Mouse (Mus musculus): ENCODE measurements around the gene Tfpi. TPM values are rescaled to one million over a fixed set of nuclear protein-coding genes. Genes with fewer than 3 reads are reported as not detected.
"Not testable (repeated sequence)": the region's sequence is repeated elsewhere in the genome, so short reads cannot be mapped to it uniquely, and the experiment has no call there.

Tfpi gene
- polyA plus RNA-seq, 1 experiment from 2014 or later: 12.4 TPM

- H3K27me3 ChIP-seq (ENCODE audit: control insufficient read depth, insufficient read depth, low read length): no peaks in the 10 kb centered on the region
- DNase-seq (ENCODE audit: low spot score) (no peak), ATAC-seq (ENCODE audit: insufficient number of reproducible peaks, low FRiP score, low TSS enrichment, low read depth) (no peak)
- no peak overlapping the region for H3K4me2 ChIP-seq (ENCODE audit: low read depth, severe bottlenecking)
- no peak overlapping the region for H3K9ac ChIP-seq (ENCODE audit: low read length)
- no peaks in the 10 kb centered on the region for H3K9me3 ChIP-seq (ENCODE audit: control insufficient read depth, low read length)
- H3K36me3 ChIP-seq (ENCODE audit: control insufficient read depth, insufficient read depth, low read length): 0 out of 2 replicates have a peak, but pooled peaks cover 2% of the 10 kb centered on the region
- WGBS: 82% methylated on average over 3 of the region's 3 CpGs
- no peak overlapping the region for H3K4me3 ChIP-seq (ENCODE audit: low read depth, low read length)
- no peak overlapping the region for H3K27ac ChIP-seq (replicated peaks; ENCODE audit: low read depth, low read length)
- H3K4me1 ChIP-seq (ENCODE audit: control insufficient read depth, insufficient read depth, low read length): no peaks in the 10 kb centered on the region
Measured at GRCm38 (mm10) chr2:84513281-84513680, 36.7 kb upstream of the Tfpi start.

- no peaks in the 10 kb centered on the region for H3K27me3 ChIP-seq (ENCODE audit: control insufficient read depth, insufficient read depth, low read length)
- no peak overlapping the region for H3K27ac ChIP-seq (replicated peaks; ENCODE audit: low read depth, low read length)
- no peak for DNase-seq (ENCODE audit: low spot score)
- 76% methylated on average over 2 of the region's 2 CpGs for WGBS
- no peaks in the 10 kb centered on the region for H3K4me1 ChIP-seq (ENCODE audit: control insufficient read depth, insufficient read depth, low read length)
- no peak overlapping the region for H3K4me3 ChIP-seq (ENCODE audit: low read depth, low read length)
- no peak for ATAC-seq (ENCODE audit: insufficient number of reproducible peaks, low FRiP score, low TSS enrichment, low read depth)
- no peak overlapping the region for H3K9ac ChIP-seq (ENCODE audit: low read length)
- H3K9me3 ChIP-seq (ENCODE audit: control insufficient read depth, low read length): no peaks in the 10 kb centered on the region
- no peak overlapping the region for H3K4me2 ChIP-seq (ENCODE audit: low read depth, severe bottlenecking)
- H3K36me3 ChIP-seq (ENCODE audit: control insufficient read depth, insufficient read depth, low read length): 0 out of 2 replicates have a peak, but pooled peaks cover 2% of the 10 kb centered on the region
Measured at GRCm38 (mm10) chr2:84511508-84511907, 34.9 kb upstream of the Tfpi start.

DNA sequence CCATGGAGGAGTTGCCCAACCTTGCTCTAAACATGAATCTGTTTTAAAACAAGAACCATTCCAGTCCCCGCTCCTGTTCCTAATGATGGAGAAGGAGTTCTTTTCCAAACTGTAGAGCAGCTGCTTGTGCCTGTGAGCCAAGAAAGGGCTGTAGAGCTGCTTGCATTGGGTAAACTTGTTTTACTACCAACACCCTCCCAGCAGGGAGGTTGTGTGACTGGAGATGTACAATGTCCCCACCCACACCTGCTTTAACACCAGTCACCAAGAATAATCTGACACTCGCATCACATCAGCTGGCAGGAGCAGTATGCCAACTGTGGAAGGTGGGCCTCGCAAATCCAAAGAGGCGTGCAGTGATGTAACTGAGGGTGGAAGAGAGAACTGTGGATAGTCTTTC is 34.5 kb upstream of the Tfpi start:
- no peak overlapping the region for H3K9ac ChIP-seq (ENCODE audit: low read length)
- no peaks in the 10 kb centered on the region for H3K4me1 ChIP-seq (ENCODE audit: control insufficient read depth, insufficient read depth, low read length)
- no peak overlapping the region for H3K4me3 ChIP-seq (ENCODE audit: low read depth, low read length)
- H3K27me3 ChIP-seq (ENCODE audit: control insufficient read depth, insufficient read depth, low read length): no peaks in the 10 kb centered on the region
- no peak for ATAC-seq (ENCODE audit: insufficient number of reproducible peaks, low FRiP score, low TSS enrichment, low read depth)
- H3K36me3 ChIP-seq (ENCODE audit: control insufficient read depth, insufficient read depth, low read length): 0 out of 2 replicates have a peak, but pooled peaks cover 2% of the 10 kb centered on the region
- H3K9me3 ChIP-seq (ENCODE audit: control insufficient read depth, low read length): no peaks in the 10 kb centered on the region
- no peak for DNase-seq (ENCODE audit: low spot score)
- H3K27ac ChIP-seq (replicated peaks; ENCODE audit: low read depth, low read length): no peak overlapping the region
- 88% methylated on average over 4 of the region's 4 CpGs for WGBS
- no peak overlapping the region for H3K4me2 ChIP-seq (ENCODE audit: low read depth, severe bottlenecking)

DNA sequence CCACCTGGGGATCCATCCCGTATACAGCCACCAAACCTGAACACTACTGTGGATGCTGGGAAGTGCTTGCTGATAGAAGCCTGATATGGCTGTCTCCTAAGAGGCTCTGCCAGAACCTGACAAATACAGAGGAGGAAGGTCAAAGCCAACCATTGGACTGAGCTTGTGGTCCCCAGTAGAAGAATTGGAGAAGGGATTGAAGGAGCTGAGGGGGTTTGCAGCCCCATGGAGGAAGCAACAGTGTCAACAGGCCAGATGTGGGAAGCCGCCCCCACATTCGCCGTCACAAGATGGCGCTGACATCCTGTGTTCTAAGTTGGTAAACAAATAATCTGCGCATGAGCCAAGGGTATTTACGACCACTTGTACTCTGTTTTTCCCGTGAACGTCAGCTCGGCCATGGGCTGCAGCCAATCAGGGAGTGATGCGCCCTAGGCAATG is 28.4 kb upstream of the Tfpi start:
- not testable (repeated sequence) for H3K36me3 ChIP-seq (ENCODE audit: control insufficient read depth, insufficient read depth, low read length); H3K27ac ChIP-seq (replicated peaks; ENCODE audit: low read depth, low read length); H3K4me1 ChIP-seq (ENCODE audit: control insufficient read depth, insufficient read depth, low read length); H3K4me3 ChIP-seq (ENCODE audit: low read depth, low read length); H3K4me2 ChIP-seq (ENCODE audit: low read depth, severe bottlenecking); H3K9ac ChIP-seq (ENCODE audit: low read length); H3K27me3 ChIP-seq (ENCODE audit: control insufficient read depth, insufficient read depth, low read length); H3K9me3 ChIP-seq (ENCODE audit: control insufficient read depth, low read length)
- ATAC-seq (ENCODE audit: insufficient number of reproducible peaks, low FRiP score, low TSS enrichment, low read depth) (peak; percentile 54; the same call in 1 of the 2 replicates), DNase-seq (ENCODE audit: low spot score) (peak; percentile 42)
- WGBS: 38% methylated on average over 5 of the region's 11 CpGs

GRCm38 (mm10) chr2:84504285-84504684 is 27.7 kb upstream of the Tfpi start:
- no peaks in the 10 kb centered on the region for H3K36me3 ChIP-seq (ENCODE audit: control insufficient read depth, insufficient read depth, low read length)
- H3K9ac ChIP-seq (ENCODE audit: low read length): no peak overlapping the region
- DNase-seq (ENCODE audit: low spot score): no peak
- no peak overlapping the region for H3K27ac ChIP-seq (replicated peaks; ENCODE audit: low read depth, low read length)
- H3K9me3 ChIP-seq (ENCODE audit: control insufficient read depth, low read length): no peaks in the 10 kb centered on the region
- WGBS: 82% methylated on average over 4 of the region's 4 CpGs
- H3K4me2 ChIP-seq (ENCODE audit: low read depth, severe bottlenecking): no peak overlapping the region
- no peaks in the 10 kb centered on the region for H3K4me1 ChIP-seq (ENCODE audit: control insufficient read depth, insufficient read depth, low read length)
- H3K4me3 ChIP-seq (ENCODE audit: low read depth, low read length): no peak overlapping the region
- no peak for ATAC-seq (ENCODE audit: insufficient number of reproducible peaks, low FRiP score, low TSS enrichment, low read depth)
- H3K27me3 ChIP-seq (ENCODE audit: control insufficient read depth, insufficient read depth, low read length): no peaks in the 10 kb centered on the region

GRCm38 (mm10) chr2:84498921-84499320 is 22.3 kb upstream of the Tfpi start:
- Histone ChIP-seq H3K9ac (ENCODE audit: low read length) (no peak overlapping the region), H3K4me2 (ENCODE audit: low read depth, severe bottlenecking) (no peak overlapping the region), H3K36me3 (ENCODE audit: control insufficient read depth, insufficient read depth, low read length) (no peaks in the 10 kb centered on the region), H3K27me3 (ENCODE audit: control insufficient read depth, insufficient read depth, low read length) (no peaks in the 10 kb centered on the region), H3K9me3 (ENCODE audit: control insufficient read depth, low read length) (no peaks in the 10 kb centered on the region), H3K27ac (replicated peaks; ENCODE audit: low read depth, low read length) (no peak overlapping the region), H3K4me1 (ENCODE audit: control insufficient read depth, insufficient read depth, low read length) (no peaks in the 10 kb centered on the region), H3K4me3 (ENCODE audit: low read depth, low read length) (no peak overlapping the region)
- no peak for DNase-seq (ENCODE audit: low spot score)
- no peak for ATAC-seq (ENCODE audit: insufficient number of reproducible peaks, low FRiP score, low TSS enrichment, low read depth)
- WGBS: 69% methylated on average over 3 of the region's 3 CpGs

DNA sequence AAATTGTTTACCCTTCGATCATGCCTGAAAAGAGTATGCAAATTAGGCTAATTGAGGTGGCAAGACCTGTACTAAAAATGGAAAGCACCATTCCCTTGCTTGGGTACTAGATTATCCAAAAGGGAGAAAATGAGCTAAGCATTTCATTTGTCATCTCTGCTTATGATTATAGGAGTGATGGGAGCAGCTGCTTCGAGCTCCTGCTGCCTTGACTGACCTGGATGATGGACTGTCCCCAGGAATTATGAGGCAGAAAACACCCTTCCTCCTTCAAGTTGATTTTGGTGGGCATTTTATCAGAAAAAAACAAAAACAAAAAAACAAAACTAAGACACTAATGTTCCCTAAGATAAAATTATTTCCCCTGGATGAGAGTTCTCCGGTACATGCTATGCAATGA is 18.5 kb upstream of the Tfpi start:
- ATAC-seq (ENCODE audit: insufficient number of reproducible peaks, low FRiP score, low TSS enrichment, low read depth): no peak
- Histone ChIP-seq H3K9ac (ENCODE audit: low read length) (no peak overlapping the region), H3K36me3 (ENCODE audit: control insufficient read depth, insufficient read depth, low read length) (no peaks in the 10 kb centered on the region), H3K4me3 (ENCODE audit: low read depth, low read length) (no peak overlapping the region), H3K9me3 (ENCODE audit: control insufficient read depth, low read length) (no peaks in the 10 kb centered on the region), H3K27ac (replicated peaks; ENCODE audit: low read depth, low read length) (no peak overlapping the region), H3K27me3 (ENCODE audit: control insufficient read depth, insufficient read depth, low read length) (no peaks in the 10 kb centered on the region), H3K4me1 (ENCODE audit: control insufficient read depth, insufficient read depth, low read length) (no peaks in the 10 kb centered on the region), H3K4me2 (ENCODE audit: low read depth, severe bottlenecking) (no peak overlapping the region)
- no peak for DNase-seq (ENCODE audit: low spot score)
- WGBS: 86% methylated on average over 3 of the region's 3 CpGs

GRCm38 (mm10) chr2:84493626-84494025 is 17.1 kb upstream of the Tfpi start:
- no peak overlapping the region for H3K4me2 ChIP-seq (ENCODE audit: low read depth, severe bottlenecking)
- DNase-seq (ENCODE audit: low spot score): no peak
- WGBS: 89% methylated on average over 2 of the region's 2 CpGs
- H3K27ac ChIP-seq (replicated peaks; ENCODE audit: low read depth, low read length): no peak overlapping the region
- H3K4me3 ChIP-seq (ENCODE audit: low read depth, low read length): no peak overlapping the region
- H3K9ac ChIP-seq (ENCODE audit: low read length): no peak overlapping the region
- no peaks in the 10 kb centered on the region for H3K27me3 ChIP-seq (ENCODE audit: control insufficient read depth, insufficient read depth, low read length)
- no peaks in the 10 kb centered on the region for H3K9me3 ChIP-seq (ENCODE audit: control insufficient read depth, low read length)
- ATAC-seq (ENCODE audit: insufficient number of reproducible peaks, low FRiP score, low TSS enrichment, low read depth): no peak
- H3K4me1 ChIP-seq (ENCODE audit: control insufficient read depth, insufficient read depth, low read length): no peaks in the 10 kb centered on the region
- no peaks in the 10 kb centered on the region for H3K36me3 ChIP-seq (ENCODE audit: control insufficient read depth, insufficient read depth, low read length)

DNA sequence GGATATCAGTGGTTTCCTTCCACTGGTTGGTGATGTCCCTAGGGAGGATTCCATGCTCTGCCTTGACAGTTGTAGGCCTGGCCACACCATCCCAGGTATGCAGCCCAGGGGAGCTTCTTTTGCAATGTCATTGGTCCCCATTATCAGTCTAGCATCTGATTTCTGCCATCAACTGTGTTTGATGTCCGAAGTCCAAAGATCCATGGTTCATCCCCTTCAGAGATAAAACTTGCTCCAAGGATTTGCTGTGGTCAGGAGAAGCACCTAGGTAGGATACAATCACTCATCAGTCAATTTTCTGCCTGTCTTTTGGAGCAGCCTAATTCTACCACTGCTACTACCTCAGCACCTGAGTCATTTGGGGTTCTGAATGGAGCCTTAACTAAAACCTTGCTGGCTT is 15.1 kb upstream of the Tfpi start:
- no peak for ATAC-seq (ENCODE audit: insufficient number of reproducible peaks, low FRiP score, low TSS enrichment, low read depth)
- Histone ChIP-seq H3K9me3 (ENCODE audit: control insufficient read depth, low read length) (no peaks in the 10 kb centered on the region), H3K9ac (ENCODE audit: low read length) (no peak overlapping the region), H3K27me3 (ENCODE audit: control insufficient read depth, insufficient read depth, low read length) (no peaks in the 10 kb centered on the region), H3K36me3 (ENCODE audit: control insufficient read depth, insufficient read depth, low read length) (no peaks in the 10 kb centered on the region), H3K27ac (replicated peaks; ENCODE audit: low read depth, low read length) (no peak overlapping the region), H3K4me1 (ENCODE audit: control insufficient read depth, insufficient read depth, low read length) (no peaks in the 10 kb centered on the region), H3K4me2 (ENCODE audit: low read depth, severe bottlenecking) (no peak overlapping the region), H3K4me3 (ENCODE audit: low read depth, low read length) (no peak overlapping the region)
- no peak for DNase-seq (ENCODE audit: low spot score)
- WGBS: 79% methylated on average over 1 of the region's 1 CpGs

All from limb, embryonic 11.5 days (tissue).